Mouse (Mus musculus) T-helper 17 cell (primary cell): ENCODE data around the gene Dtd1.

Experiments
- in situ Hi-C, 2 experiments: fragments of 300-600 bp; cut with MboI, MseI; formaldehyde crosslinking; loops; 1 replicate in 1 of 2; 2 replicates in 1 of 2; pipeline ENCODE4 v1.15.1; 2025; ENCODE audit warnings: high pct_unique_total_duplicates in 2 of 2

Dtd1 gene

GRCm38 (mm10) chr2:144763706-144764105, 164.0 kb downstream of the Dtd1 start:
- in situ Hi-C loops = no loop called here

- in situ Hi-C loops = no loop called here
Measured at GRCm38 (mm10) chr2:144764116-144764788, 164.6 kb downstream of the Dtd1 start.

- in situ Hi-C loops = no loop called here
Measured at GRCm38 (mm10) chr2:144765219-144765618, 165.5 kb downstream of the Dtd1 start.

GRCm38 (mm10) chr2:144768375-144769117, 168.8 kb downstream of the Dtd1 start:
- in situ Hi-C loops = no loop called here

GRCm38 (mm10) chr2:144769118-144769496, 169.4 kb downstream of the Dtd1 start:
- in situ Hi-C loops = no loop called here

- in situ Hi-C loops = no loop called here
Measured at GRCm38 (mm10) chr2:144769556-144769955, 169.9 kb downstream of the Dtd1 start.

- in situ Hi-C loops = loop anchor here in 1 of 2 experiments (10.0 kb wide), 1 partner anchor 684 kb away; no protein-coding TSS in a partner anchor
Measured at GRCm38 (mm10) chr2:144770452-144770941, 170.8 kb downstream of the Dtd1 start.

GRCm38 (mm10) chr2:144771841-144772240, 172.1 kb downstream of the Dtd1 start:
- in situ Hi-C loops = loop anchor here in 1 of 2 experiments (10.0 kb wide), 1 partner anchor 683 kb away; no protein-coding TSS in a partner anchor

GRCm38 (mm10) chr2:144774636-144775160, 175.0 kb downstream of the Dtd1 start:
- in situ Hi-C loops = loop anchor here in 1 of 2 experiments (10.0 kb wide), 1 partner anchor 680 kb away; no protein-coding TSS in a partner anchor

GRCm38 (mm10) chr2:144775626-144776025, 175.9 kb downstream of the Dtd1 start:
- in situ Hi-C loops = loop anchor here in 1 of 2 experiments (10.0 kb wide), 1 partner anchor 679 kb away; no protein-coding TSS in a partner anchor

GRCm38 (mm10) chr2:144779263-144779662, 179.6 kb downstream of the Dtd1 start:
- in situ Hi-C loops = loop anchor here in 1 of 2 experiments (10.0 kb wide), 1 partner anchor 676 kb away; no protein-coding TSS in a partner anchor

GRCm38 (mm10) chr2:144780731-144781130, 181.0 kb downstream of the Dtd1 start:
- in situ Hi-C loops = no loop called here

- in situ Hi-C loops = no loop called here
Measured at GRCm38 (mm10) chr2:144781871-144782270, 182.2 kb downstream of the Dtd1 start.

- in situ Hi-C loops = no loop called here
Measured at GRCm38 (mm10) chr2:144782481-144782880, 182.8 kb downstream of the Dtd1 start.

- in situ Hi-C loops = no loop called here
Measured at GRCm38 (mm10) chr2:144783190-144783589, 183.5 kb downstream of the Dtd1 start.

GRCm38 (mm10) chr2:144783831-144784230, 184.1 kb downstream of the Dtd1 start:
- in situ Hi-C loops = no loop called here

GRCm38 (mm10) chr2:144791671-144792294, 192.1 kb downstream of the Dtd1 start:
- in situ Hi-C loops = no loop called here

- in situ Hi-C loops = no loop called here
Measured at GRCm38 (mm10) chr2:144797515-144797914, 197.8 kb downstream of the Dtd1 start.

- in situ Hi-C loops = no loop called here
Measured at GRCm38 (mm10) chr2:144807766-144808754, 208.4 kb downstream of the Dtd1 start.
